ENCODE assay signal across 9 mouse cellular contexts in the genomic region with DNA sequence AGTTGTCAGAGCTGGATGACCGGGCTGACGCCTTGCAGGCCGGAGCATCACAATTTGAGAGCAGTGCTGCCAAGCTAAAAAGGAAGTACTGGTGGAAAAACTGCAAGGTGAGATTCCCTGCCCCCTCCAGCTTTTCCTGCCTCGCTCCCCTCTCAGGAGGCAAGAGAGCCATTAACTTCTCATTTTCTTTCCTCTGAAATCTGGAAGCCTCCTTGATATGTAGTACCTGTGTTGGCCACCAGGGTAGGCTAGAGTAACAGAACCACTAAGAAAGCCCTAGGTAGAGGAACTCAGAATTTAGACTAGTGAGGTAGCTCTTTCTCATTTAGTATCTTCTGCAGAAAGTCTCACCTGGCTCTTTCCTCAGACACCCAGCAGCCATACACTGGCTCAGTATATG. TPM values are rescaled to one million over a fixed set of nuclear protein-coding genes. Genes with fewer than 3 reads are reported as not detected.
DNase-seq lines count a peak whose midpoint lies in the region; ATAC-seq and TF ChIP-seq lines count a peak whose summit lies in the region.
"Had no signal": no experiment of that assay in that cellular context is flagged by ENCODE, and none has a peak within 500 bp of the region (broad histone marks: within the 10 kb centered on the region; RNA-seq: fewer than 3 reads in every experiment).

No protein-coding gene starts in this region.

- WGBS in forebrain, postnatal 0 days, result 73% methylated on average over 4 of the region's 4 CpGs
- WGBS in forebrain, embryonic 16.5 days, result 76% methylated on average over 4 of the region's 4 CpGs

- H3K9ac ChIP-seq in forebrain, postnatal 0 days, result no peak overlapping the region
- no peak overlapping the region for H3K9ac ChIP-seq in forebrain, embryonic 16.5 days (replicated peaks; ENCODE audit: low read depth, low read length)
- H3K9ac ChIP-seq: limb, embryonic 12.5 days had no signal

- H3K4me2 ChIP-seq in forebrain, postnatal 0 days (ENCODE audit: low read depth), result no peak overlapping the region
- no peak overlapping the region for H3K4me2 ChIP-seq in forebrain, embryonic 16.5 days (ENCODE audit: low read length)
- H3K4me2 ChIP-seq: limb, embryonic 12.5 days had no signal

- no peaks in the 10 kb centered on the region for H3K36me3 ChIP-seq in forebrain, postnatal 0 days (ENCODE audit: insufficient read depth)
- no peaks in the 10 kb centered on the region for H3K36me3 ChIP-seq in forebrain, embryonic 16.5 days (ENCODE audit: control insufficient read depth, insufficient read depth)
- H3K36me3 ChIP-seq in splenic B cell, adult 2 months (ENCODE audit: control insufficient read depth, insufficient read depth, low read length, poor library complexity, severe bottlenecking), result peaks cover 8% of the 10 kb centered on the region

- H3K27me3 ChIP-seq in forebrain, postnatal 0 days (ENCODE audit: insufficient read depth, low read length), result no peaks in the 10 kb centered on the region
- no peaks in the 10 kb centered on the region for H3K27me3 ChIP-seq in forebrain, embryonic 16.5 days (replicated peaks; ENCODE audit: control insufficient read depth, insufficient read depth, low read length)
- no peaks in the 10 kb centered on the region for H3K27me3 ChIP-seq in splenic B cell, adult 2 months (ENCODE audit: control insufficient read depth, insufficient read depth, low read length, poor library complexity, severe bottlenecking)

- no peak overlapping the region for H3K27ac ChIP-seq in forebrain, postnatal 0 days (ENCODE audit: low read depth, low read length)
- H3K27ac ChIP-seq in forebrain, embryonic 16.5 days (ENCODE audit: low read length), result no peak overlapping the region
- H3K27ac ChIP-seq: limb, embryonic 12.5 days had no signal

- no peak for ATAC-seq in forebrain, postnatal 0 days
- ATAC-seq in forebrain, embryonic 16.5 days, result no peak
- peak; percentile 41 for ATAC-seq in megakaryocyte, adult 5-6 weeks (ENCODE audit: poor library complexity, severe bottlenecking)

- no peaks in the 10 kb centered on the region for H3K4me1 ChIP-seq in forebrain, postnatal 0 days (ENCODE audit: insufficient read depth)
- H3K4me1 ChIP-seq in forebrain, embryonic 16.5 days (replicated peaks; ENCODE audit: control insufficient read depth, insufficient read depth, low read length), result peaks cover 6% of the 10 kb centered on the region

- peak; percentile 63 for DNase-seq in forebrain, postnatal 0 days
- peak; percentile 30 to 33 for DNase-seq in urinary bladder, postnatal 36 days (ENCODE audit: low spot score in 2 of 2)
- no peak for DNase-seq in urinary bladder, postnatal 10 days (ENCODE audit: low spot score)
- peak; percentile 69 for DNase-seq in embryo, embryonic 11 days
- DNase-seq in kidney, postnatal 4 days, result peak; percentile 63 to 72
- peak; percentile 90 for DNase-seq in splenic B cell, adult 2 months (ENCODE audit: low read depth, low spot score)

- H3K4me3 ChIP-seq in forebrain, postnatal 0 days (ENCODE audit: low read depth, low read length), result no peak overlapping the region
- H3K4me3 ChIP-seq in forebrain, embryonic 16.5 days (replicated peaks; ENCODE audit: low read length), result no peak overlapping the region
- H3K4me3 ChIP-seq: limb, embryonic 12.5 days had no signal

- no peaks in the 10 kb centered on the region for H3K9me3 ChIP-seq in forebrain, postnatal 0 days (ENCODE audit: low read length)
- H3K9me3 ChIP-seq in forebrain, embryonic 16.5 days (ENCODE audit: control insufficient read depth, low read length), result no peaks in the 10 kb centered on the region
- H3K9me3 ChIP-seq: limb, embryonic 12.5 days had no signal

- TF ChIP-seq CTCF in forebrain, postnatal 0 days (IDR thresholded peaks at IDR 0.05; ENCODE audit: low read depth), result peak; percentile 83

RNA-seq across cellular contexts. Expression of a gene that starts 3.6 kb away (rescaled TPM):
- total RNA-seq in forebrain, postnatal 0 days (2014; rRNA removed), result 6.7 and 12.9 TPM in 2 replicates
- polyA plus RNA-seq in forebrain, postnatal 0 days (2015; fragmentation: Nextera tagmentation; extraction: Ambion mirVana), result 7.9 and 11.9 TPM in 2 replicates
- 5.5 and 7.3 TPM in 2 replicates for polyA plus RNA-seq in forebrain, embryonic 16.5 days (2015; fragmentation: Nextera tagmentation; extraction: Ambion mirVana)
- 12.6 and 13.9 TPM in 2 replicates for total RNA-seq in megakaryocyte, adult 5-6 weeks (2015)
- total RNA-seq in megakaryocyte, adult 5-6 weeks (2017), result 7.9 and 8.9 TPM in 2 replicates

RNA-seq across cellular contexts. Expression of a gene that starts 12.7 kb away (rescaled TPM):
- 2.5 and 4.3 TPM in 2 replicates for total RNA-seq in forebrain, postnatal 0 days (2014; rRNA removed)
- 3.7 and 6.9 TPM in 2 replicates for polyA plus RNA-seq in forebrain, postnatal 0 days (2015; fragmentation: Nextera tagmentation; extraction: Ambion mirVana)
- polyA plus RNA-seq in forebrain, embryonic 16.5 days (2015; fragmentation: Nextera tagmentation; extraction: Ambion mirVana), result 3.8 and 4.5 TPM in 2 replicates
- total RNA-seq in megakaryocyte, adult 5-6 weeks (2015), result 6.6 and 8.8 TPM in 2 replicates
- 19.2 and 21.2 TPM in 2 replicates for total RNA-seq in megakaryocyte, adult 5-6 weeks (2017)

RNA-seq across cellular contexts. Expression of a gene that starts 17.8 kb away (rescaled TPM):
- total RNA-seq in forebrain, postnatal 0 days (2014; rRNA removed), result not detected in 2 replicates
- polyA plus RNA-seq in forebrain, postnatal 0 days (2015; fragmentation: Nextera tagmentation; extraction: Ambion mirVana), result 0.33 TPM in 1 of 2 replicates, not detected in the other
- polyA plus RNA-seq in forebrain, embryonic 16.5 days (2015; fragmentation: Nextera tagmentation; extraction: Ambion mirVana), result 1.8 TPM in 1 of 2 replicates, not detected in the other
- 3.2 and 5.9 TPM in 2 replicates for total RNA-seq in megakaryocyte, adult 5-6 weeks (2015)
- 3.5 and 3.6 TPM in 2 replicates for total RNA-seq in megakaryocyte, adult 5-6 weeks (2017)

RNA-seq across cellular contexts. Expression of a gene that starts 27.4 kb away (rescaled TPM):
- 51.3 and 54.0 TPM in 2 replicates for total RNA-seq in forebrain, postnatal 0 days (2014; rRNA removed)
- polyA plus RNA-seq in forebrain, postnatal 0 days (2015; fragmentation: Nextera tagmentation; extraction: Ambion mirVana), result 146 and 148 TPM in 2 replicates
- 137 and 140 TPM in 2 replicates for polyA plus RNA-seq in forebrain, embryonic 16.5 days (2015; fragmentation: Nextera tagmentation; extraction: Ambion mirVana)
- total RNA-seq in megakaryocyte, adult 5-6 weeks (2015), result 91.9 and 106 TPM in 2 replicates
- total RNA-seq in megakaryocyte, adult 5-6 weeks (2017), result 72.8 and 81.9 TPM in 2 replicates

RNA-seq across cellular contexts. Expression of a gene that starts 27.5 kb away (rescaled TPM):
- total RNA-seq in forebrain, postnatal 0 days (2014; rRNA removed), result 32.5 and 43.5 TPM in 2 replicates
- polyA plus RNA-seq in forebrain, postnatal 0 days (2015; fragmentation: Nextera tagmentation; extraction: Ambion mirVana), result 18.9 and 25.8 TPM in 2 replicates
- 91.4 and 91.6 TPM in 2 replicates for polyA plus RNA-seq in forebrain, embryonic 16.5 days (2015; fragmentation: Nextera tagmentation; extraction: Ambion mirVana)
- total RNA-seq in megakaryocyte, adult 5-6 weeks (2015), result 195 and 225 TPM in 2 replicates
- total RNA-seq in megakaryocyte, adult 5-6 weeks (2017), result 181 and 231 TPM in 2 replicates
